Mouse (Mus musculus) stomach, postnatal 0 days (tissue): ENCODE data around the gene Spopl.

ENCODE experiments used
- CTCF ChIP-seq: IDR thresholded peaks from 2 replicates; pipeline ENCODE4 v1.5.1; 2016; ENCODE audit warnings: antibody characterized with exemption, low read depth, mild to moderate bottlenecking, moderate library complexity
- EP300 ChIP-seq: optimal IDR thresholded peaks from 2 replicates; pipeline ENCODE3; 2016; ENCODE audit warnings: antibody characterized with exemption

- TF ChIP-seq CTCF (no peak), EP300 (no peak)
These were observed 9.0 kb downstream of the Spopl start for GRCm38 (mm10) chr2:23562898-23563297.
